Mouse (Mus musculus) forebrain, embryonic 14.5 days (tissue): Measurements from ENCODE around the gene Adh1. TPM values are rescaled to one million over a fixed set of nuclear protein-coding genes. Genes with fewer than 3 reads are reported as not detected.
A peak's percentile ranks its signal among the peaks of the same experiment; 100 is the strongest.

ENCODE experiments used
- ATAC-seq: fragments of 200-750 bp; cut with Nextera tagmentation; 2 replicates; pipeline ENCODE4 v1.8.0; 2017; ENCODE audit warnings: mild to moderate bottlenecking, moderate library complexity
- DNase-seq: peaks from one replicate; pipeline ENCODE4 v3.0.0-alpha.2; 2015; ENCODE audit warnings: low spot score
- H3K27ac ChIP-seq: fragments of 300-500 bp; sonication (generic); 2 replicates; pipeline ENCODE4 v1.5.1; 2014; ENCODE audit warnings: low read depth, mild to moderate bottlenecking, control low read depth, low read length, moderate library complexity
- H3K27me3 ChIP-seq: fragments of 300-500 bp; sonication (generic); replicated peaks from 2 replicates; pipeline ENCODE4 v1.6.1; 2014; ENCODE audit warnings: low read length, control low read depth, mixed read lengths; ENCODE audit not compliant: control insufficient read depth, insufficient read depth
- H3K36me3 ChIP-seq: fragments of 300-500 bp; sonication (generic); 2 replicates; pipeline ENCODE4 v1.6.1; 2014; ENCODE audit warnings: low read length, control low read depth; ENCODE audit not compliant: control insufficient read depth, insufficient read depth
- H3K4me1 ChIP-seq: fragments of 300-500 bp; sonication (generic); 2 replicates; pipeline ENCODE4 v1.6.1; 2014; ENCODE audit warnings: antibody characterized with exemption, low read length, control low read depth; ENCODE audit not compliant: control insufficient read depth, insufficient read depth
- H3K4me2 ChIP-seq: fragments of 300-500 bp; sonication (generic); 2 replicates; pipeline ENCODE4 v1.6.1; 2014; ENCODE audit warnings: mild to moderate bottlenecking, control low read depth, low read length
- H3K4me3 ChIP-seq: fragments of 300-500 bp; sonication (generic); 2 replicates; pipeline ENCODE4 v1.5.1; 2014; ENCODE audit warnings: low read depth, low read length, control low read depth
- H3K9ac ChIP-seq: fragments of 300-500 bp; sonication (generic); 2 replicates; pipeline ENCODE4 v1.6.1; 2014; ENCODE audit warnings: mild to moderate bottlenecking, low read length, control low read depth, moderate library complexity
- H3K9me3 ChIP-seq: fragments of 300-500 bp; sonication (generic); replicated peaks from 2 replicates; pipeline ENCODE4 v1.6.1; 2016; ENCODE audit warnings: low read length, control low read depth, mixed read lengths; ENCODE audit not compliant: control insufficient read depth
- WGBS: fragments of 180-500 bp; shearing (Covaris S2); extraction: QIAGEN DNeasy Blood & Tissue Kit; methylation state at CpG from one replicate; pipeline ENCODE4 v1.1.7; 2014; 5-methylcytosine and 5-hydroxymethylcytosine counted together
- polyA plus RNA-seq: library from polyadenylated mRNA; unstranded; fragments of >200 nt; fragmentation: Nextera tagmentation; extraction: Ambion mirVana; gene quantifications from 2 replicates; pipeline ENCODE4 v1.2.1, GENCODE M21; 2014

Gene Adh1
- polyA plus RNA-seq, 1 experiment from 2014 or later = 0.47 TPM

DNA sequence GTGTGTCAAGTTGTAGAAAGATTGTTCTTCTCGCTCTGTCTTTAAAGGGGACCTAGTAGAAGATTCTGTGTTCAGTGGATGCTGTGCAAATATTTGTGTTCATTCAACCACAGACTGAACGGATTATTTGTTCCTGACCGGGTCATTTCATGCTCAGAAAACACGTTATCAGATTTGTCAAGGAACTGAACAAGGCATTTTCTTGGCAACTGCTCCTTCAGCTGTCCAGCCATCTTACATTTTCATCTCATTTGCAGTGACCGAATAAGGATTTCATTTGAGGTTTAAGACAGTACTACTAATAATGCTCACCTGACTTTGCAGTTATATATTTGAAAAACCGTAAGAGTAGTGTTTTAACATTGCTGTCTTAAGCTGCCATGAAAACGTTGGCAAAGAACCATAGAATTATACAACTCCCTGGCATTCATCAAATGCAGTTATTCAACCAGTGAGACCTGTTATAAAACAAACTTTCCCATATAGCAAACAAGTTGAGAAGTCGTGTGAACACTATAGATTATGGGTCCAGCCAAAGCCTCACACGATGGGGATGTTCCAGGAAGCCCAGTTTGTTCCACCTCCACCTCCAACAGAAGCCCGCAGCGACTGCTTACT lies 24.1 kb upstream of the Adh1 start:
- WGBS = 78% methylated on average over 11 of the region's 11 CpGs
- Histone ChIP-seq H3K4me3 (no peak overlapping the region), H3K4me2 (no peak overlapping the region), H3K27ac (no peak overlapping the region), H3K27me3 (no peaks in the 10 kb centered on the region), H3K36me3 (no peaks in the 10 kb centered on the region), H3K9me3 (no peaks in the 10 kb centered on the region), H3K4me1 (no peaks in the 10 kb centered on the region), H3K9ac (no peak overlapping the region)
- DNase-seq (no peak), ATAC-seq (no peak)

DNA sequence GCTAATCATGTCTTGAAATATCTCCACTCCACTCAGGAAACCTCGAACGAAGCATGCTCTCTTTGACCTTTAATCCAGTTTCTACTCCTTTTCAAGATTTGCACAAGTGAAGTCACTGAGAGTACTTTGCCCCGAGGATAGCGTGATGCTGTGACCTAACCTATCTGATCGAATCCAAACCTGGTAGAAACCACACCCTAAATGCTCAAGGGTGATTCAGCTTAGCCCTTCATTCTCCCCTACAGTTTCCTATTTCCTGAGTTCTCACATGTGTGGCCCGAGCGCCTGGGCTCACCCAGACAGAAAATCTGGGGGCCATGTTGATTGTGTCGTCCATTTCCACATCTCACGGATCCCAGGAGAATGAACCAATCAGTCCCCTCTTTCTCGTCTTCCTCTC lies 22.7 kb upstream of the Adh1 start:
- ATAC-seq = no peak
- Histone ChIP-seq H3K4me2 (no peak overlapping the region), H3K27ac (no peak overlapping the region), H3K4me1 (no peaks in the 10 kb centered on the region), H3K36me3 (no peaks in the 10 kb centered on the region), H3K27me3 (no peaks in the 10 kb centered on the region), H3K4me3 (no peak overlapping the region), H3K9ac (no peak overlapping the region), H3K9me3 (no peaks in the 10 kb centered on the region)
- no peak for DNase-seq
- WGBS = 92% methylated on average over 10 of the region's 10 CpGs

GRCm38 (mm10) chr3:138239461-138239860 lies 21.3 kb upstream of the Adh1 start:
- 86% methylated on average over 6 of the region's 6 CpGs for WGBS
- Histone ChIP-seq H3K4me2 (no peak overlapping the region), H3K4me1 (no peaks in the 10 kb centered on the region), H3K27me3 (no peaks in the 10 kb centered on the region), H3K4me3 (no peak overlapping the region), H3K27ac (no peak overlapping the region), H3K9me3 (no peaks in the 10 kb centered on the region), H3K9ac (no peak overlapping the region), H3K36me3 (no peaks in the 10 kb centered on the region)
- ATAC-seq (no peak), DNase-seq (no peak)

DNA sequence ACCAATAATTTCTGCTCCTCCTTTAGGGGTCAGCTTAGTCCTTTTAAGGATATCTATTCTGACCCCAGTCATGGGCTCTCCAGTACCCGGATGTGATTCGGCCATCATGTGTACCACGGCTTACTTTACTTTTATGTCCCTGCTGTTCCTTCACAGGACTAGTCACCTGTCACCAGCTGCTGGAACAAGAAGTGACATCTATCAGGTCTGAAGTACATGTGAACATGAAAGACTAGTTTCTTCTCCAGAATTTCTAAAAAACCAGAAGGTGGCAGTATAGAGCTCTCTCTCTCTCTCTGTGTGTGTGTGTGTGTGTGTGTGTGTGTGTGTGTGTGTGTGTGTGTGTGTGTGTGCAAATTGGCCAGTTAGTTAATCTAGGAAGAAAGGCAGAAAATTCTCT lies 20.4 kb upstream of the Adh1 start:
- Histone ChIP-seq H3K4me2 (no peak overlapping the region), H3K4me1 (no peaks in the 10 kb centered on the region), H3K4me3 (no peak overlapping the region), H3K27ac (no peak overlapping the region), H3K27me3 (no peaks in the 10 kb centered on the region), H3K9me3 (no peaks in the 10 kb centered on the region), H3K9ac (no peak overlapping the region), H3K36me3 (no peaks in the 10 kb centered on the region)
- ATAC-seq = no peak
- WGBS = 94% methylated on average over 3 of the region's 3 CpGs
- DNase-seq = peak; percentile 48

- Histone ChIP-seq H3K4me1 (no peaks in the 10 kb centered on the region), H3K27me3 (no peaks in the 10 kb centered on the region), H3K36me3 (no peaks in the 10 kb centered on the region), H3K9me3 (no peaks in the 10 kb centered on the region), H3K27ac (no peak overlapping the region), H3K9ac (no peak overlapping the region), H3K4me2 (no peak overlapping the region), H3K4me3 (no peak overlapping the region)
- WGBS = 80% methylated on average over 5 of the region's 5 CpGs
- ATAC-seq (no peak), DNase-seq (no peak)
These were observed 19.8 kb upstream of the Adh1 start for GRCm38 (mm10) chr3:138240942-138241341.

DNA sequence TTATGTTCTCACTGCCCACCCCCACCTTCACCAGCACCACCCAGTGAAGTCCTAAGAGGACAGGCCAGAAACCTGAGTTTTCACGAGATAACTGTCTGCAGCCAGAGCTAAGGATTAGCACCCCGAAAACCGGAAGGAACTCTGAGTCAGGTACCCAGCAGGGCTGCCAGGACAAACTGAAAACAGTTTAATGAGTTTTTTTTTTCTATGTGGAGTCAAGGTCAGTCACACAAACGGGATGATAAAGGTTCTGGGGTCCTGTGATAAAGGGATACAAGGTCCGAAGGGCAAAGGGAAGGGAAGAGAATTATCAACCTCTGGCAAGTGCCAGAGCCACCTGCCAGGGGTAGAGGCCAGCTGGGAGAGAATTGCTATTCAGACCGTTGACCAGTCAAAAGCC lies 19.4 kb upstream of the Adh1 start:
- no peak for ATAC-seq
- Histone ChIP-seq H3K27ac (no peak overlapping the region), H3K9me3 (no peaks in the 10 kb centered on the region), H3K4me3 (no peak overlapping the region), H3K4me1 (no peaks in the 10 kb centered on the region), H3K36me3 (no peaks in the 10 kb centered on the region), H3K9ac (no peak overlapping the region), H3K27me3 (no peaks in the 10 kb centered on the region), H3K4me2 (no peak overlapping the region)
- 60% methylated on average over 6 of the region's 6 CpGs for WGBS
- no peak for DNase-seq

GRCm38 (mm10) chr3:138242021-138242726 lies 18.6 kb upstream of the Adh1 start:
- H3K4me2 ChIP-seq = no peak overlapping the region
- no peaks in the 10 kb centered on the region for H3K27me3 ChIP-seq
- H3K27ac ChIP-seq = no peak overlapping the region
- H3K9me3 ChIP-seq = no peaks in the 10 kb centered on the region
- peak; percentile 66 for ATAC-seq
- 45% methylated on average over 14 of the region's 14 CpGs for WGBS
- no peaks in the 10 kb centered on the region for H3K4me1 ChIP-seq
- peak; percentile 79 for DNase-seq
- no peak overlapping the region for H3K9ac ChIP-seq
- no peaks in the 10 kb centered on the region for H3K36me3 ChIP-seq
- H3K4me3 ChIP-seq = no peak overlapping the region

- Histone ChIP-seq H3K27ac (no peak overlapping the region), H3K4me1 (no peaks in the 10 kb centered on the region), H3K36me3 (no peaks in the 10 kb centered on the region), H3K4me2 (no peak overlapping the region), H3K9me3 (no peaks in the 10 kb centered on the region), H3K4me3 (no peak overlapping the region), H3K27me3 (no peaks in the 10 kb centered on the region), H3K9ac (no peak overlapping the region)
- 91% methylated on average over 6 of the region's 6 CpGs for WGBS
- ATAC-seq = no peak
- no peak for DNase-seq
These were observed 17.9 kb upstream of the Adh1 start for GRCm38 (mm10) chr3:138242933-138243332.

DNA sequence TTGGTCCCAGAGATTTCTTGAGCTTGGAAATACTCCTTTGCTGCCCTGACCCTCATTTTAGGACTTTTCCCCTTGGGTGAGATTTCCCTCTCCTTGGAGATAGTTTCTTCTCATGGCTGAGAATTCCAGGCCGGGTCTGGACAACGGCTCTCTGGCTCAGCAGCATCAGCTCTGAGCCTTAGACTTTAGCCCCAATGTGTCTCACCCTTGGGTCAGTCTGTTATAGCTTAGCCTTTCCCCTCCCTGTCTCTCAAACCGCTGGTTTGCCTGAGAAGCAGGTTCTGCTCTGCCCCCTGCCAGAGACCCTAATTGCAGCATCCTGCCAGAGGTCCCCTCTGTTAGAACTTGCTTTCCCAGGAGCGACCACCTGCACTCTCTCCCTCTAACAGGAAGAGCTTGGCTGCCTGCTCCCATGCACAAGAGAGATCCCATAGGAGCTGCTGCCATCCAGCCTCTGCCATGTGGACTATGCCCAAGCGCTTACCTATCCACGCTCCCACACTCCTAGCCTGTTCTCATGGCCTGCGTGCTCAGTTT lies 16.4 kb upstream of the Adh1 start:
- H3K27ac ChIP-seq = no peak overlapping the region
- H3K27me3 ChIP-seq = no peaks in the 10 kb centered on the region
- WGBS = 79% methylated on average over 7 of the region's 7 CpGs
- no peak overlapping the region for H3K4me3 ChIP-seq
- H3K36me3 ChIP-seq = no peaks in the 10 kb centered on the region
- no peaks in the 10 kb centered on the region for H3K9me3 ChIP-seq
- ATAC-seq (no peak), DNase-seq (no peak)
- H3K4me2 ChIP-seq = no peak overlapping the region
- no peaks in the 10 kb centered on the region for H3K4me1 ChIP-seq
- no peak overlapping the region for H3K9ac ChIP-seq
